Mouse (Mus musculus) adrenal gland, postnatal 14 days (tissue): ENCODE data around the gene Kpna3. TPM values are rescaled to one million over a fixed set of nuclear protein-coding genes. Genes with fewer than 3 reads are reported as not detected.

Experiments
- DNase-seq: peaks from one replicate; pipeline ENCODE4 v3.0.0; 2021; ENCODE audit warnings: mixed read lengths
- total RNA-seq: library from RNA; stranded (reverse); gene quantifications from 2 replicates; pipeline ENCODE4 v1.2.3, GENCODE M21; 2021

Gene Kpna3
- total RNA-seq, 1 experiment from 2014 or later, result 30.3 TPM

DNA sequence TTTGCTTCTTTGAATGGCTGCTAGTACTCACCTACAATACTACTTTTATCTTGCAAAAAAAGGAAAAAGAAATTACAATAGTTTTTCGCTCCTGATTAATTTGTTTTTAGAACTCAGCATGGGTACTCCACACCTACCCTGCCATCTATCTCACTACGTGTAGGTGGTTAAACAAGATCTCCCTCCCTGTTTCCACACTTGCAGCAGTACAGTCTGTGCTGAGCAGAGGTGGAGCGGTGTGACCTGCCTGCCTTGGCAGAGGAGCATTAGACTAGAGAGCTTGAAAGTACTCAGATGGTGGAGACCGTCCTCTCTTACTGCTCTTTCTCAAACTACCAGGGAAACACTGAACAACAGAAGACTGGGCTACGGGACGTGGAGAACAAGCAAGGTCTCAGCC is 44.9 kb downstream of the Kpna3 start:
- DNase-seq, result no peak

GRCm38 (mm10) chr14:61390586-61390985 is 49.1 kb downstream of the Kpna3 start:
- no peak for DNase-seq

DNA sequence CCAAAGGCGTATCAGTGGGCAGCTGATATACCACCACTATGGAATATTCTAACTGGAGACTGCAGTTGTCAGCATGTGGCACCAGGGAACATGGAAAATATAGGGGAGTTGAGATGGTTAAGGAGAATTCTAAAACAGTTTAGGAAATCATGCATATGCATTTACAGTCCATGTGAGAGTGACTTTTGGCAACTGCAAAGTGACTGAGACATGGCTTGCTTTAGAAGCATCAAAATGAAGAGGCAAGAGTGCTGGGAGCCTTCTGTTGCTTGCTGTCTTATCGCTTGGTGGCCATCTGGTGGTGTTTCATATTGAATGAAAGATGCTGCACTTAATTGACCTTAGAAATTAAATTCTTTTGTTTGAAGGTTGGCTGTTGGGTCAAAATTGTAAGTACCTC is 72.4 kb downstream of the Kpna3 start:
- DNase-seq, result no peak

GRCm38 (mm10) chr14:61364656-61365055 is 75.0 kb downstream of the Kpna3 start:
- no peak for DNase-seq

GRCm38 (mm10) chr14:61363734-61364133 is 75.9 kb downstream of the Kpna3 start:
- DNase-seq, result no peak

- no peak for DNase-seq
These were observed 77.4 kb downstream of the Kpna3 start for GRCm38 (mm10) chr14:61362268-61362667.

DNA sequence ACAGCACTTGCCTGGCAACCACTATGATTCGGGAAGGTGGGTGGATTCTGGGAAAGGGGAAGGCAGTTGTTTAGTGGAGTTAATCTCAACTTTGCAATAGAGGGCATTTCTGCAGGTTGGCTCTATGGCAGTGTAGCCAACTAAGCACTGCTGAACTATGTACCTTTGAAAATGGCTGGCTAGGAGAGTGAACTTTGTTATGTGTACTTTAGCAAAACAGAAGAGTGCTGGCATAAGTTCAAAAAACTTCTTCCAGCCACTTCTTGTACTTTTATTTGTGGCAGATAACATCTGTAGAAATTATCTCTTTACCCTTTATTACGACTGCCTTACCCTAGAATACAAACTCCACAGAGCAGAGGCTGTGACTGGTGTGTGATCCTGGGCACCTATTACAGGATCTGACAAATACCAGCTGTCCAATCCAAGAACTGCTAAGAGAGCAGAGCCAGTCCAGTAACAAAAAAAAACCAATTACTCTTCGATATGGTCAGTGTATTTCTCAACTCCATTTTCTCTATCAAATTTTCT is 78.6 kb downstream of the Kpna3 start:
- no peak for DNase-seq

DNA sequence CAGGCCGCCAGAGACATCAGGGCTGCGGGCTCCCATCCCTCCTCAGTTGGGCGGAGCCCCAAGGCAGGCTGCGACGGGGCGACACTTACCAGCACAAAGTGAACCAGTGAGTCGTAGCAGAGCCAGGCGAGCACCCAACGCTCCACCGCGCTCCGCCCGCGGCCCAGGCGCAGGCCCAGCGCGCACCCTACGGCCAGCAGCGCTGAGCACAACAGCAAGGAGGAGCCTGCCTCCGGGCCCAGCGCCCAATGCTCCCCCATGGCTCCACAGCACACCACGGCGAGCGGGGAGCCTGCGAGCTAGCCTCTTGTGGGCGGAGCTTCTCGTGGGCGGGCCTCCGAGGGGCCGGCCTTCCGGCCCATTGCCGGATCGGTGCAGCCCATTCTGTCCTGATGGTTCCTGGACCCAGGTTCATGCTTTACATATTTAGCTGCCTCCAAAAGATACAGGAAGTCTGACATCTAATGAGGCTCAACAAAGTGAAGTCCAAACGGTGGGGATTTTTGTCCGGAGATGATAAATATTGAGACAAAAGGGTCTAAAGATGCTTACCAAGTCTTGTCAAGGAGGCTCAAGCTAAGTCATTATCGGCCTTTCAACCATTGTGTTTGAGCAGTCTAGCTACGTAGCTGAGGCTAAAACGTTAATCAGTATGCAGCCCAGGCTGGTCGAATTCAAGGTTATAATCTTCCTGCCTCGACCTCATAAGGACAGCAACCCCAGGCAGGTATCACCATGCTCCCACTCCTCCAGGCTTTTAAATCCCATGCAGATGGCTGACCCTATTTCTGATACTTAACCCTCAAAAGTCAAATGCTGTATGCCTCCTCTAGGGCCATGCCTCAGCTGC is 79.3 kb downstream of the Kpna3 start, which contains the start of gene Ebpl:
Gene Ebpl, minus strand, starts transcription at position 309 of the 850 bp plus-strand sequence.
- DNase-seq, result peak; percentile 96

DNA sequence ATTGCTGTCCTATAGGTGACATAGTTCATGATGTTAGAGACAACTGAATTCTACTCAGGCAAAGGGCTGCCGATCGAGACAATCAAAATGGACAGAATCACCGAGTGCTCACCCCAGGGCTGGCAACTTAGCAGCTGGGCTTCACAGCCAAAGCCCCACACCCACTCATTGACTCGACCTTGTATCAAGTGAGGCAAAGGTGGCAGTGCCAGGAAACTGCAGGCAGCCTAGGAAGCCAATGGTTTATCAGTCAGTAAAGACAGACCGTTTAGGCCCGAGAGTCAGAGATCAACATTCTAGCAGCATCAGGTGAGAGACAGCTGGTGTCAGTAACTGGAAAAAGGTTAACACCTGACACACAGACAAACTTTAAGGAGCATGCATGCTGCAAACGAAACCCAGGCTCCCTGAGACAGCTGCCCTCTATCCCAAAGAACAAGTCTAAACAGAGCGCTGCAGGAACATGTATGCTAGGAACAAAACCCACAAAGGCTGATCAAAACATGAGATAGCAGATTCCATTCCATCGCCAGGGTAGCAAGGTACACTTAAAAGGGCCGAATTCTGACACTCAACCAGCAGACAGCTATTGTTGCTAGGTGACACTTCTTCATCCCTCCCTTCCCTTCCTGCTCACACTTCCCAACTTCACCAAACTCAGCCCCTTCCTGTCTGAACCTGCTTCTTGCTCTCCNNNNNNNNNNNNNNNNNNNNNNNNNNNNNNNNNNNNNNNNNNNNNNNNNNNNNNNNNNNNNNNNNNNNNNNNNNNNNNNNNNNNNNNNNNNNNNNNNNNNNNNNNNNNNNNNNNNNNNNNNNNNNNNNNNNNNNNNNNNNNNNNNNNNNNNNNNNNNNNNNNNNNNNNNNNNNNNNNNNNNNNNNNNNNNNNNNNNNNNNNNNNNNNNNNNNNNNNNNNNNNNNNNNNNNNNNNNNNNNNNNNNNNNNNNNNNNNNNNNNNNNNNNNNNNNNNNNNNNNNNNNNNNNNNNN is 85.1 kb downstream of the Kpna3 start:
- DNase-seq, result peak; percentile 23

GRCm38 (mm10) chr14:61350808-61351207 is 88.9 kb downstream of the Kpna3 start:
- DNase-seq, result no peak

DNA sequence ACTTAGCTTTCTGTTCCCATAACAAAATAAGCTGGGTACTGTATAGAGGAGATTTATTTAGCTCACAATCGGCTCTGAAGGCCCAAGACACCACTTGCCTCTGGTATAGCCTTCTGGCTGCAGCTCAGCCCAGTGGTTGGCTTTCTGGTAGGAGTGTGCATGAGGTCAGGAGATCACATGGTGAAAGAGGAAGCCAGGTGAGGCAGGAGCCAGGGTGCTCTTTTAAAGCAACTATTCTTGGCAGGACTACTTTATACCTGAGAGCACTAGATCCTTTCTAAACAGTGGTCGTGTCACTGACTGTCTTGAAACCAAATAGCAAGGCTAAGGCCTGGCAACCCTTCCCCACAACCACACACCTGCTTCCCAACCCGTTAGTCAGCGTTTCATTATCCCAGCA is 89.8 kb downstream of the Kpna3 start:
- no peak for DNase-seq

- no peak for DNase-seq
These were observed 92.6 kb downstream of the Kpna3 start for GRCm38 (mm10) chr14:61346827-61347698.

DNA sequence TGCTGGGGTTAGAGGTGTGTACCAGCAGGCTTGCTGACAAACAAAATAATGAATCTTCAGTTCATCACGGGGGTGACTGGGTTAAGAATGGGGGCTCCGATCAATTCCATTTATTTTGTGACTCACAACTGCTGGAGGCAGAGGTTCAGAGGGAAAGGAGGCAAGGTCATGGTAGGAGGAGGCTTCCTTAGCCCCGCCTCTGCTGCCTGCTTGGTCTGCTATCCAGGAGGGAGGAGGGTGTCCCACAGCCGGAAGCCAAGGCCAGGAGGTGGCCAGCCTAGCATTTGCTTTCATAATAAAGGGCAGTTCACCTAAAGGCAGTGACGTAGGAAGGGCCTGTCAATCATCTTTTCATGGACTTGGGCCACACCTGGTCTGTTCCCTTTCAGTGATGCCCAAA is 95.1 kb downstream of the Kpna3 start:
- DNase-seq, result peak; percentile 64

DNA sequence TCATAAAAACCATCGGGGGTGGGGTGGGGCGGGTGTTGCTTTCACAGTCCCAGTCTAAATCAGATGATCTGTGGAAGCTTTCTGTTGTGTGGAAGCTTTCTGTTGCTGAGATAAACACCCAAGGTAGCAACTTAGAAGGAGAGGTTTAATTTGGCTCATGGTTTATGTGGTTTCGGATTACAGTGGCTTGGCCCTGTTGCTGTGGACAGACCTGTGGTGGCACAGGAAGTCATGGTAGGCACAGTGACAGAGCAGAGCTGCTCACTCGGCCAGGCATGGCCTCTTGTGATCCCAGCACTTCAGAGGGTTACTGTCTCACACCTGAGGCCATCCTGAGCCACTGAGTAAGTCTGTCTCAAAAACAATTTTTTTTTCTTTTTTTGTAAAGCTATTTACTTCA is 100.3 kb downstream of the Kpna3 start:
- DNase-seq, result no peak

DNA sequence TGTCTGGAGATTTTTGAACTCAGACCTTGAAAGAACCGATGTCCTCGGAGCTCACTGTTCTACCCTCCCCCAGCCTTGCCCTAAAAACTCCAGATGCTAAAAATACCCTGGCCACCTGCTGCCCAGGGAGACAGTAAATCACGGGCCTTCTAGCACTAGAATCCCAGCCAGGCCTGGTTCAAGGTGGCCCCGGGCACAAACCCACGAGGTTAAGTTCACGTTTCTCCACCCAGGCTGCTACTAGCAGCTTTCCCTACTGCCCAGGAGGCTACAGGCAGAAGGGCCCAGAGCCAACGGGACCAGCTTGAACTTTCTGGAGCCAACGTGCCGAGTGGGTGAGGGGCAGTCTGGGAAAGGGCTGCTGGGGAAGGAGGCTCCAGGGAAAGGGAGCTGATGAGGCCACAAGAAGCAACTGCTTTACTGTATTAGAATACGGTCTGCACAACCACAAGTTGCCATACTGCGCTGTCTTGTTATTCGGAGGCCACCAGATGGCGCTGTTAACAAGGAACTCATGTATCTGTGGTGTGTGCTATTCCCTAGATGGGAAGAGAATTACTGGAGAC is 108.6 kb downstream of the Kpna3 start:
- peak; percentile 92 for DNase-seq

DNA sequence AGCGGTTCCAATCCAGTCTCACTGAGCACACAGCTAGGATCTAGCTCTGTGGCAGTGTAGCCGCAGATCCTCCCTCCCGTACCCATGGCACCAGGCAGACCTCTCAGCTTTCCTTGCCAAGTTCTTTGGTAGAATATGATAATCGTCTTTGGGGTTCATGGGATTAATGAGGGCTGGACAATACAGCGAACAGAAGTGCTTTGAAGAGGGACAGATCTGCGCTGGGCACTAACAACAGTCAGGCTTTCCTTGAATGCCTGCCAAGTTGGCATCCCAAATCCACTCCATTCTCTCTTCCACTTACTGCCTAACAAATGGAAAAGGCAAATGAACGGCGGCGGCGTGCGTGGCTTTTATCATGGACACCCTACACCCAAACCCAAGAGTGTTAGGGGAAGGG is 109.1 kb downstream of the Kpna3 start:
- peak; percentile 67 for DNase-seq

DNA sequence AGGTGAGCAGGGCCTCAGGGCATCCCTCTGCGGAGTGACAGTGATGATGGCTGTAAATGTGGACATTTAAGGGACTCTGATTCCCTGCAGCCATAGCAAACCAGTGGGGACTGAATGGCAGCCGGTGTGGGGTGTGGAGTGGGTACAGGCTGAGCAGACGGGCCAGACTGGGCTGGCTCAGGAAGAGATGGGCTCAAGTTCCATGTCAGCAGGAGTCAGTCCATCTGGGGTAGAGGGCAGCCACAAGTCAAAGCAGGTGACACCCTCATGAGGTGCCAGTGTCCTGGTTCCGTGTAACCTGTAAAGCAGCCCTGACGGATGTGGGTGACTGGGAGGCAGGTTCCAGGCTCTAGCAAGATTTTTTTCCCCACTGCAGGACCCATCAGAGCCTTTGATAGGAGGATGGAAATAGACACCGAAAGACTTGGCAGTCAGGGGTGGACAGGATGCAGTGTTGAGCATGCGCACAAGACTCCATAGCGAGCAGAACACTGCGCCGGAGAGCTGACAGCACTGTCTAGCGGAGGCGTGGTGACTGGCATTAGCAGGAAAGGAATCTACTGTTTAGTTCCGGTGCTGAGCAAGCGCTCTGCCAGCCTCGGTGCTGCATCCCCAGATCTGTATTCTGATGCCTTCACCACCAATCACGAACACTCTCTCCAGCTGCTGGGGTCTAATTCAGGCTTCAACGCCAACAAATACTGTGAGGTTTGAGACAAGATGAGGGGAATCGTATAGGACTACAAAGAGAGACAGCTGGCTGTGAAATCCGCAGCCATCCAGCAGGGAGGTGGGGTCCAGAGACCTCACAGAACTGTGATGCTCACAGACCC is 111.8 kb downstream of the Kpna3 start:
- DNase-seq, result peak; percentile 77

- DNase-seq, result peak; percentile 48
These were observed 112.7 kb downstream of the Kpna3 start for GRCm38 (mm10) chr14:61327007-61327406.

DNA sequence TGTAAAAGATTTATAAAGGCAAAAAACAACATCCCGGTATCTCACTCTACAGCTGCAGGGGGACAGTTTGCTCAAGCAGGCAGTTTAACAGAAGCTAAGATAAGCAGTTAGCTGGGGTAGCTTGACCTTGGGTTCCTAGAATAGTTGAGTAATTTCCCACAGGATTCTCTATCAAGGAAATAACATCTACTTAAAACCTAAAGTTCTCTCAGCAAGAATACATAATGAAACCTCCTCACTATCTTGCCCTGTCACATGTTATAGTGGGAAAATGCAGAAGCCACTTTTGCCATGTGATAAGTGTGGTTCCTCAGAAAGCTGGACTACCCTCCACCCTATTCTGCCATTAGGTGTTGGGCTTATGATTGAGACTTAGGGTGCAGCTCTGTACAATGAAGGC is 116.9 kb downstream of the Kpna3 start:
- DNase-seq, result no peak

GRCm38 (mm10) chr14:61321200-61321599 is 118.5 kb downstream of the Kpna3 start:
- no peak for DNase-seq
